Mouse (Mus musculus) heart, adult 2 months (tissue): ENCODE measurements around the gene Sipa1l2. TPM values are rescaled to one million over a fixed set of nuclear protein-coding genes. Genes with fewer than 3 reads are reported as not detected.

Source experiments
- DNase-seq, 2 experiments: peaks; one replicate each; pipeline ENCODE4 v3.0.0; 2021
- H3K27ac ChIP-seq: fragments of 200-600 bp; 2 replicates; pipeline ENCODE4 v1.8.1; 2022
- H3K27me3 ChIP-seq: fragments of 200-500 bp; 2 replicates; pipeline ENCODE4 v1.6.1; 2012; ENCODE audit warnings: mild to moderate bottlenecking, low read length, inconsistent platforms, mixed read lengths; ENCODE audit not compliant: control insufficient read depth, insufficient read depth
- H3K36me3 ChIP-seq: fragments of 200-500 bp; 2 replicates; pipeline ENCODE4 v1.6.1; 2012; ENCODE audit warnings: low read length, inconsistent platforms; ENCODE audit not compliant: control insufficient read depth, insufficient read depth
- H3K4me1 ChIP-seq: fragments of 200-500 bp; 2 replicates; pipeline ENCODE4 v1.6.1; 2011; ENCODE audit warnings: low read length; ENCODE audit not compliant: control insufficient read depth, insufficient read depth
- H3K4me3 ChIP-seq: fragments of 200-600 bp; 2 replicates; pipeline ENCODE4 v1.8.1; 2022
- H3K79me2 ChIP-seq: fragments of 200-500 bp; replicated peaks from 2 replicates; pipeline ENCODE4 v1.6.1; 2012; ENCODE audit warnings: mild to moderate bottlenecking, inconsistent platforms, low read length, moderate library complexity, mixed read lengths; ENCODE audit not compliant: control insufficient read depth, insufficient read depth
- H3K9ac ChIP-seq: fragments of 200-500 bp; 2 replicates; pipeline ENCODE4 v1.6.1; 2012; ENCODE audit warnings: low read depth, mild to moderate bottlenecking, control low read depth, inconsistent platforms, low read length, mixed read lengths
- CTCF ChIP-seq: fragments of 200-600 bp; IDR thresholded peaks from 2 replicates; pipeline ENCODE4 v1.8.1; 2022; ENCODE audit warnings: antibody characterized with exemption, mild to moderate bottlenecking, moderate library complexity
- EP300 ChIP-seq: fragments of 200-500 bp; IDR thresholded peaks from 2 replicates; pipeline ENCODE4 v1.6.1; 2011; ENCODE audit warnings: low read depth, low read length, control low read depth; ENCODE audit not compliant: insufficient read depth
- POLR2A ChIP-seq: fragments of 200-500 bp; IDR thresholded peaks from 2 replicates; pipeline ENCODE4 v1.6.1; 2011; ENCODE audit warnings: mild to moderate bottlenecking, low read depth, low read length, control low read depth; ENCODE audit not compliant: insufficient read depth
- WGBS: fragments of 180-500 bp; shearing (Covaris S2); methylation state at CpG from one replicate; pipeline ENCODE4 v1.1.7; 2018; 5-methylcytosine and 5-hydroxymethylcytosine counted together
- intact Hi-C: fragments of 180-260 bp; cut with DNase I; formaldehyde crosslinking; loops from one replicate; pipeline ENCODE4 v1.15.1; 2025
- polyA plus RNA-seq: library from polyadenylated mRNA; depleted of rRNA; stranded (reverse); fragments of >200 nt; gene quantifications from 2 replicates; pipeline ENCODE4 v1.2.3, GENCODE M21; 2012
- total RNA-seq, 2 experiments: library from RNA; stranded (reverse); gene quantifications; 2 replicates each; pipeline ENCODE4 v1.2.3; 2021

Gene Sipa1l2
- total and polyA plus RNA-seq, 3 experiments = 27.0 to 45.4 (median 42.9) TPM

DNA sequence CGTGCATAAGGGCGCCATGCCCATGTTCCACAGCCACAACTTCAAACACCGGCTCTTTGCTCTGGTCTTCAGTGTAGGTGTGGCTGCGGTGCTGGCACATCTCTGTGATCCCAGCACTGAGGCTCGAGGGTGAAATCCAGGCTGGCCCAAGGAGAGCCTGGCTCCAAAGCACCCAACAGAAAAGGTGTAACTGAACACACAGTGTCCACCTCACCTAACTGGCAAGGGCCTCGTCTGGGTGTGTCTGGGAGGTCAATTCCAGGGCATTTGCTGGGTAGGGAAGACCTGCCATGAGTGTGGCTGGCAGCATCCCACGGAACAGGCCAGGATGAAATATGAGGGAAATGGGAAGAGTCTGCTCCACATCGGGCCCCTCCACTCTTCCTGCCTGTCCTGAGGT lies 6.7 kb downstream of the Sipa1l2 start:
- 68% methylated on average over 8 of the region's 8 CpGs for WGBS
- TF ChIP-seq CTCF = no peak
- TF ChIP-seq EP300 = no peak
- no peak for TF ChIP-seq POLR2A
- H3K27ac ChIP-seq = no peak overlapping the region
- DNase-seq = no peak
- H3K36me3 ChIP-seq = peaks cover 8% of the 10 kb centered on the region
- no peaks in the 10 kb centered on the region for H3K27me3 ChIP-seq
- H3K79me2 ChIP-seq = peaks cover 10% of the 10 kb centered on the region
- intact Hi-C loops = no loop called here
- no peak overlapping the region for H3K4me3 ChIP-seq
- no peak overlapping the region for H3K9ac ChIP-seq
- H3K4me1 ChIP-seq = peaks cover 32% of the 10 kb centered on the region

DNA sequence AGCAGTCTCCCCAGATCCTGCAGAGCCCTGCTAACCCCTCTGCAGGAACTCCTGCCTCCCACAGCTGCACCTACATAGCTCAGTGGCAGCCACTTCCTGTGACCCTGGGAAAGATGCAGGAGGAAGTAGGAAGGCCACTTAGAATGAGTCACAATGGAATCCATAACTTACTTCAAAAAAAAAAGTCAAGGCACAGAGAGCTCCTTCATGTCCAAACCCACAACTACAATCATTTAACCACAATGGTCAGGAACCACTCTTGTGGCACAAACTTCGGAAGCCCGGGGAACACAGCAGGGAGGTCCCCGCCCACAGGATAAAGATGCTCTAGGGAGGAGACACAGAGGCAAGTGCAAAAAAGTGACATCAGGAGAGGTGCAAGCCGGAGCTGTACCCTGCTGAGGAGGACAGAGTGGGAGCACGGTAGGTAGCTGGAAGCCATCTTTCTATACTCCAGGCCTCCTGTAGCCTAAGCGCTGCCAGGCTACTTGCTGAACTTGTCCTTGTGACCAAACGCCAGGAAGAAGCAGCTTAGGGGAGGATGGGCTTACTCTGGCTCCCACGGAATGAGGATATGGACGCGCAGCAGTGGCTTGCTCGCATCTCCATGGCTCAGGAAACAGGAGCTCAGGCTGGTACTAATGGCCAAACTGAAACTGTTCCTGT lies 8.7 kb downstream of the Sipa1l2 start:
- Histone ChIP-seq H3K79me2 (peaks cover 11% of the 10 kb centered on the region), H3K27ac (no peak overlapping the region), H3K4me1 (peaks cover 41% of the 10 kb centered on the region), H3K27me3 (no peaks in the 10 kb centered on the region), H3K9ac (no peak overlapping the region), H3K4me3 (no peak overlapping the region), H3K36me3 (peaks cover 3% of the 10 kb centered on the region)
- peak in 1 of 2 experiments; percentile 21 for DNase-seq
- TF ChIP-seq POLR2A (no peak), CTCF (no peak), EP300 (no peak)
- intact Hi-C loops = no loop called here
- WGBS = 38% methylated on average over 11 of the region's 11 CpGs

- Histone ChIP-seq H3K9ac (no peak overlapping the region), H3K27me3 (no peaks in the 10 kb centered on the region), H3K4me3 (no peak overlapping the region; the same call in 1 of the 2 replicates), H3K4me1 (peaks cover 42% of the 10 kb centered on the region), H3K36me3 (peaks cover 3% of the 10 kb centered on the region), H3K27ac (peak overlapping the region; percentile 72), H3K79me2 (peaks cover 8% of the 10 kb centered on the region)
- DNase-seq = no peak
- intact Hi-C loops = loop anchor here (2.0 kb wide), 1 partner anchor 44 kb away; no protein-coding TSS in a partner anchor
- WGBS = 34% methylated on average over 5 of the region's 5 CpGs
- no peak for TF ChIP-seq POLR2A
- no peak for TF ChIP-seq EP300
- TF ChIP-seq CTCF = no peak
Measured at GRCm38 (mm10) chr8:125559066-125559653, 10.4 kb downstream of the Sipa1l2 start.

- peak; percentile 87 to 89 for DNase-seq
- H3K27ac ChIP-seq = peak overlapping the region; percentile 72
- H3K36me3 ChIP-seq = peaks cover 3% of the 10 kb centered on the region
- peaks cover 47% of the 10 kb centered on the region for H3K4me1 ChIP-seq
- TF ChIP-seq CTCF (no peak), POLR2A (no peak), EP300 (no peak)
- peaks cover 11% of the 10 kb centered on the region for H3K79me2 ChIP-seq
- intact Hi-C loops = loop anchor here (2.0 kb wide), 1 partner anchor 44 kb away; no protein-coding TSS in a partner anchor
- WGBS = 12% methylated on average over 22 of the region's 23 CpGs
- peak overlapping the region; percentile 9 for H3K9ac ChIP-seq
- H3K27me3 ChIP-seq = no peaks in the 10 kb centered on the region
- peak overlapping the region; percentile 19; the same call in 1 of the 2 replicates for H3K4me3 ChIP-seq
Measured at GRCm38 (mm10) chr8:125558109-125559065, 11.2 kb downstream of the Sipa1l2 start.

GRCm38 (mm10) chr8:125557391-125558108 lies 12.1 kb downstream of the Sipa1l2 start:
- Histone ChIP-seq H3K36me3 (peaks cover 3% of the 10 kb centered on the region), H3K27ac (peak overlapping the region; percentile 72), H3K4me3 (no peak overlapping the region), H3K4me1 (peaks cover 44% of the 10 kb centered on the region), H3K9ac (no peak overlapping the region), H3K27me3 (no peaks in the 10 kb centered on the region), H3K79me2 (peaks cover 8% of the 10 kb centered on the region)
- no peak for TF ChIP-seq CTCF
- TF ChIP-seq EP300 = no peak
- no peak for TF ChIP-seq POLR2A
- intact Hi-C loops = loop anchor here (2.0 kb wide), 1 partner anchor 43 kb away; no protein-coding TSS in a partner anchor
- 29% methylated on average over 10 of the region's 10 CpGs for WGBS
- peak in 1 of 2 experiments; percentile 23 for DNase-seq
